Mouse (Mus musculus) olfactory bulb, adult 2 months (tissue): ENCODE data around the gene St3gal3.

ENCODE experiments used
- CTCF ChIP-seq: fragments of 200-500 bp; IDR thresholded peaks from 2 replicates; pipeline ENCODE4 v1.5.1; 2012; ENCODE audit warnings: low read depth, mild to moderate bottlenecking, low read length, moderate library complexity; ENCODE audit not compliant: insufficient read depth
- POLR2A ChIP-seq: fragments of 200-500 bp; IDR thresholded peaks from 2 replicates; pipeline ENCODE4 v1.6.1; 2012; ENCODE audit warnings: mild to moderate bottlenecking, low read depth, low read length, moderate library complexity; ENCODE audit not compliant: insufficient read depth

DNA sequence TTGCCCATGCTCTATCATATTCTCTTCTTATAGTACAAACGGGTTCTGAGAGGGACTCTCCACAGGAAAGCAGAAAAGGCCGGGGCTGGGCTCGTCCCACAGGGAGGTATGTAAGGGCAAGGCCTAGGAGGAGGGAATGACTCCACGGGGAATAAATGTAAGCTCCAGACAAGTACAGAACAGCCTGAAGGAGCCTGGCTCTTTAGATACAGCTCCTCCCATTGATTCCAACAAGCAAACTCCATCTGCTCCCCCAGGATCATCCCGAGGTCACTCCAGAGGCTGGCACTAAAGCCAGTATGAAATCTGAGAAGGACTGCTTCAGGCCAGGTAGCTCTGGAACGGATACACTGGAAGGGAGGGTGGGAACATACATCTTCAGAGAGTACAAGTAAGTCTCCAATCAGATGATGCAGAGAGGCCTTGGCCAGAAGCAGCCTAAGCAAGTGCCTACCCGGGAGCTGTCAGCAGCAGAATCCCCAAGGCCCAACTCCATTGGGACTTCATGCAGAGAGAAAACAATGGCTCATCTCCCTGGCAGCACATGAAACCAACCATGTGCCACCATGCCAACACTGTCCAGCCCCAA is 221.9 kb downstream of the St3gal3 start:
- TF ChIP-seq CTCF (no peak), POLR2A (no peak)
